Mouse (Mus musculus) brain, adult 2 months (tissue): ENCODE results near the gene Marco.
A peak's percentile ranks its signal among the peaks of the same experiment; 100 is the strongest.

Source experiments
- DNase-seq: peaks from one replicate; pipeline ENCODE4 v3.0.0; 2011; ENCODE audit warnings: low read depth, low spot score

Marco gene

DNA sequence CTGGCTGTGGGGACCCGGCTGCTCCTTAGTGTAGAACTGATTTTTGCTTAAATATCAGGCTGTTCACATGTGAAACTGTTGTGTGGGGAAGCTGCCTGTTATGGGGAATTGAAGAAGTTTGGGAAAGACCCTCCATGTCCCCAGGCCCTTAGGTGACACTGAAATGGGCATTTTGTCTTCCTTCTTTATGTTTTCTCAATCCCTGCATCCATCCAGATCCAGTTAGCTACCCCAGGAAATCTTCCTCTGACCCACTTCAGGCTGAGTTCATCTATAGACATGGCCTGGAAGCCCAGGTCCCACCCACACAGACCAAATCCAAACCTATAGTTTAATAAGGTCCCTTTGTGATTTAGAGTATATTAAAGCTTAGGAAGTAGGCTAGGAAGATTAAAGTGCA lies at the start of gene Marco:
Gene Marco, minus strand, starts transcription at position 101 of the 400 bp plus-strand sequence.
- no peak for DNase-seq

DNA sequence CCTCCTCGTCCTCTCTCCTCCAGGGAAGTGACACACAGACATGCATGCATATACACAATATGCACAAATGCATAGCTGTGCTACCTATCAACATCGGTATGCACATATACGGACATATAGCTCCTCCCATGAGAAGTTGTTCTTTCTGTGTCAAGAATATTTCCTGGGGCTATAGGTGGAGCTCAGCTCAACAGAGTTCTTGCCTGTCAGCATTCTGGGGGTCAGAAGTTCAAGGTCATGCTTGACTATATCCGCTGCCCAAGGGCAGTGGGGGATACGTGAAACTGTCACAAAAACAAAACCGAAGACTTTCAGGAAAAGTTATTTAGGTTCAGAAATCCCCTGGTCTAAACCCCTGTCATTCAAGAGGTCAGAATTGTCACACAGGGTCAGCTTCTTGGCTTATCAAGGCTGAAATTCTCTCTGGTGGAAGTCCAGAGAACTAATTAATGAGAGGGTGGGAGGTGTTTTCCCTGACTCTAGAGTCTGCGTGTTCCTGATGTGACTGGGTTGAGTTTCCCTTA lies 34.7 kb upstream of the Marco start:
- no peak for DNase-seq

DNA sequence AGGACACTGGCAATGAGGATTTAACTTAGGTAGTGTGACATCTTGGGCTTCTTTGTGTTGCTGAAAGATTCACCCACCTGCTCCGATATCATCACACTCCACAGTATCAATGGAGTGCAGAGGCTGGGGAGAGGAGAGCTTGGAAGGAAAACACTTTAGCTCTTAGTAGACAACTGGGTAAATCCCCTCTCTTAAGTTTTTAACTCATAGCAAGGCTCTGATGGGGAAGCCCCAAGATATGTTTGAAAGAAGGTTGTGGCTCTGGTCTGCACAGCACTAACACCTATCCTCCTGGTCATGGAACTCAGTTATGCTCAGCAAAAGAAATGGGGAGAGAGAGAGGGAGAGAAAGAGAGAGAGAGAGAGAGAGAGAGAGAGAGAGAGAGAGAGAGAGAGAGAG lies 32.2 kb upstream of the Marco start:
- no peak for DNase-seq

DNA sequence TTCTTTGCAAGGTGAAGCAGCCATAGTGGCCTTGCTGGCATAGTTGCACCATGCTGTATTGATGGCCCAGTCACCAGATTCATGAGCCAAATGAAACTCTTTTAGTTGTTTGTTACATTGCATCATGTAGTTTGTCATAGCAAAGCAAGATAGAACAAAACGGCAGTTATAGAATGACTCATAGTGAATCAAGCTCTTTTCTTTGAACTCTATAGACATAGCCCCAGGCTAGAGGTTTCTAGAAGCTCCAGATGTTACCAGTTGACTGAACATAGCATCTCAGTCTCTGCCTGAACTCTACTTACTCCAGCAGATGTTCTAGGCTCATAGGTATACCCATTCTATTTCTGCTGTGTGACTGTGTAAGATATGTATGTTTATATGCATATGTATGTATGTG lies 31.1 kb upstream of the Marco start:
- no peak for DNase-seq

DNA sequence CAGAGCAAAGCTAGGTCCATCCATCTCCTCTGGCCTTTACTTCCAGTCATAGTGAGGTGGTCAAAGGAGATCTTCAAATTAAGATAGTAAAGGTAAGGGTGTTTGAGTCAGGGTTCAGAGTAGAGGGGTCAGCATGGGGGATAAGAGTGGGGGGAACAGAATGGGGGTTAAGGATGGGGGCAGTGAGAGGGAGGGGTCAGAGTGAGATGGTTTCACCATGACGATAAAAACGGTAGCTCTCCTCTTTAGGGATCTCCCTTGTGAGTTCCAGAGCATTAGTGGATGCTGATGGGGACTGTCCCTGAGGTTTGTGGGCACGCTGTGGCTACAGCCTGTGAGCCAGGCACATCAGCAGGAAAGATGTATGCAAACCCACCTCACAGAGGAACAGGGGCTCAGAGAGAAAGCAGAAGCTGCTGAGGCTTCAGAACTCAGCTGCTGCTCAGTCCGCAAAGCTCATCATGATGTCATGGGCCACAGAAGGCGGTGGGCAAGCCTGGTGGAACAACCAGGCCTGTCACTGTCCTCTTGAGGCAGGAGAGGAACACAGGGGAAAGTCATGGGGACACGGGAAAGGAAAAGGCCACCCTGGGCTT lies 27.6 kb upstream of the Marco start:
- no peak for DNase-seq

DNA sequence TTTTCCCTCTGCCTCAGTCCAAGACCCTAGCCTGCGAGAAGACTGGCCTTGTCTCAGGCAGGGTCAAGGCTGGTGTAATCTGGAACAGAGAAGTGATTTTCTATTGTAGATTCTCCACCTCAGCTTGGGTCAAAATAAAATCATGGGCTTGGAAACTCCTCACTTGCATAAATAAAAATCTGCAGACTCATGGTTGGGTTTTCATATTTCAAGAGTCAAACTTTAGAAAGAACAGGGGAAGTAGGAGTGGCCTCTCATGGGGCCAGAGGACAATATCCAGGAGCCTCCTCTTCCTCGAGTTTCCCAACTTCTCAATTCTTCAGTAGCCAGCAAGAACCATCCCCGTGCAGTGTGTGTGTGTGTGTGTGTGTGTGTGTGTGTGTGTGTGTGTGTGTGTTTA lies 26.9 kb upstream of the Marco start:
- no peak for DNase-seq

DNA sequence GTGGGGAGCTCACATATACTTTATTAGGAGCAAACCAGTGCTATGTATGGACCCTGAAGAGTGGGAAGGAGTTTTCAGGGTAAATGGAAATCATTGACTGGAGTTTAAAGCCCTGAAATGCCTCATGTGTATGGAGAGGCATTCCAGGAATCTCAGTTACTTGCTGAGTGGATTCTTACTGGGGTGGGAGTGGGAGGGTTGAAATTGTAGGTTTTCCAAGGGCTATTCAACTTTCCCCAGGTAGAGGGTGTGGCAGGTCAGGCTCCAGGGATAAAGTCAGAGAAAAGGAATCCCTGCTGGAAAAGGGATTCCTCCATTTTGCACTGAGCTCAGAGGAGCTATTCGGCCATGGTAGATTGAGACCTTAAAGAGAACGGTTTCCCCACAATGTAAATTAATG lies 25.1 kb upstream of the Marco start:
- no peak for DNase-seq

DNA sequence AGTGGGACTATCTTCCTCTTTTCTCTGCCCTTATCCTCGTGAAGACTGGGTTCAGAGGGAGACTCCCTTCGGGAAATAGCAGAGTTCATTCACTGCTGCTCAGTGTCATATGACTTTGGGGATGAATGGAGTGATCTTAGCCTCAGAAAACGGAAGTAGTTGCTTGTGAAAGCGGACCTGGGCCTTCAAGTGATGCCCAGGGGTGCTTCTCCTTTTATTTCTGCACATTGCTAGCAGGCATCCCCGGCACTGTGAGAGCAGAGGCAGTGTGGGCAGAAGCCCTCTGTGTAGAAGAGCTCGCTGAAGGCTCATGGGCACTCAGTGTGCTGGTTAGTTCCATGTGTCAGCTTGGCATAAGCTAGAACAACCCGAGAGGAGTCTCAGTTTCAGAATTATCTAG lies 12.8 kb upstream of the Marco start:
- DNase-seq = peak; percentile 4

DNA sequence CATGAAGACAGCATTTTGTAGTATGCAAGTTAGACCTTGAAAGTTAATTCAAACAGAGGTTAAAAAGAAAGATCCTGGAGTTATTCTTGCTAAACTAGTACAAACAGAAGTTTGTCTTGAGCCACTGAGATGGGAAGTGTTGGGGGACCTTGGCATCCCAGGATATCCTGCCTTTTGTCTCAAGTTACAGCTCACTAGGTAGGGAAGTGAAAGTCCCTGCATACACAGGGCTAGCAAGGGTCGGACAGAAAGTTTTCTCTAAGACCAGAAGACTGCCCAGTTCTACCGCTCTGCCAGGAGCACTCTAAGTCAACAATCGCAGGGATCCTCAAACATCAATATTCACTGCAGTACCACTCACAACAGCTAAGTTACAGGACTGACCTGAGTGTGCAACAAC lies 5.5 kb upstream of the Marco start:
- DNase-seq = no peak

DNA sequence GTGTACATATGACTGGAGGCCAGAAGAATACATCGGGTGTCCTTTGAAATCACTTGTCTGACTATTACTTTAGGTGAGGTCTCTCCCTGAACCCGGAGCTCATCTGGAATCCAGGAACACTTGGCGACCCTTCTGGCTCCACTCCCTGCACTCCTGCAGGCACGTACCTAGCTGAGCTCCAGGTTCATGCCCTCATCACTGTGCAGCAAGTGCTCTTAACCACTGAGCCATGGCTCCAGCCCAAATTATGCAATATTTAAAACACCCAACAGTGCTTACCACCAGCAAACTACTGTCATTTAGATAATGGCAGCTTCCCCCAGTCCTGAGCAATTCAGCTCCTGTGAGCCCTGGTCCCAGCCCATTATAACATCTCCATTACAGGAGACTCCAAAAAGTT lies 4.2 kb upstream of the Marco start:
- DNase-seq = no peak

DNA sequence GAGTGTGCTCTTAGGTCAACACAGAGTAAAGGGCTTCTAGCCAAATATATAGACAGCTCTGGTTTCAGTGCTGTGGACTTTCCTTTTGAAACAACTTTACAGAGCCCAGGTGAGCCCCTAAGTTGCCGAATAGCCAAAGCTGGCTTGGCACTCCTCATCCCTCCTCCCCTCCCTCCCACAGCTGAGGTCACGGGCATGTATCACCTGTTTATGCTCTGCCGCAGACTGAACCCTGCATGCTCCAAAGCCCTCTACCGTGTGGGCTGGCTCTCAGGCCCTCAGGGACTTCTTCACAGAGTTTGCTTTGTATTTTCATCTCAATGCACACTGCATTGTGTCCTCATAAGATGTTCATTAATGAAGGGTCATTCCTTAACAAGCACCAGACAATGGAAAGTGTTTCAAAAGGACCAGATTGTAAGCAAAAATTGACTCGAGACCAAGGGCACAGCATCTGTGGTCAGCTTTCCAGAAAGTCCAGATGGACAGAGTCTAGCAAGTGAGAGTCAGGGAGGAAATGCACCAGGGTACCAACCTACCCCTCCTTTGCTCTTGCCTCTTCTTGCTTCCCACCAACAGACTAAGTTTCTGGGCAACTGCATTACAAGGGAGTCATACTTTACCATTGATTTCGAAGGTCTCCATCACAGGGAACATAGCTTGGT lies 646 bp downstream of the Marco start:
- DNase-seq = no peak

DNA sequence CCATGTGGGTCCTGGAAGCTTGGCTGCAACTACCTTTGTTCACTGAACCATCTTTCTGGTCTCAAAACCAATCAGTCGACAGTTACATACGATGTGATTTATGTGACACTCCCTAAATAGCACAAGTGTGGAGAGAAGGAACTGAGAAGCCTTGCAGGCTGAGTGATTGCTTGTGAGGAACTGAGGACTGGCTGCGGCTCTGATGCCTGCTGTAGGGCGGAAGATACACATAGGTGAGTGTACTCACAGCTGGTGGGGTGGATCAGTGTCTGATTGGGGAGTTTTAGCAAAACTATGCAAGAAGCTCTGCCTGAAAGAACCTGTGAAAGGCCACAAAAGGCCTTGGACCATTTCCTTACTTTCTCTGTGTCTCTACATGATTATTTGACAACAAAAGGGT lies 3.3 kb downstream of the Marco start:
- DNase-seq = no peak

DNA sequence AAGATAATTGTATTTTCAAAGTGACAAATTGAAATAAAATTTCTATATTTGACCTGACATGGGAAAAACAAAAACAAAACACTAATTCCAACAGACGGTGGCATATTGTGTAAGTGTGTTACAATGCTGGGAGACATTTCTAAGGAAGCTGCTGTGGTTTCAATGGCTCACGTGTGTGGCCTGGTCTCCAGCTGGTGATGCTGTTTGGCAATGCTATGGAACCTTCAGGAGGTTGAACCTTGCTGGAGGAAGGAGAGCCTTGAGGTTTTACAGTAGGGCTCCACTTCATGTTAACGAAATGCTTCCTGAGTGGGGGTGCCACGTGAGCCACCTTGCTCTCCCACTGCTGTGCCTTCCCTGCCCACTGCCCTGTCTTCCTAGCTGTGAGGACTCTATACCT lies 6.8 kb downstream of the Marco start:
- no peak for DNase-seq

DNA sequence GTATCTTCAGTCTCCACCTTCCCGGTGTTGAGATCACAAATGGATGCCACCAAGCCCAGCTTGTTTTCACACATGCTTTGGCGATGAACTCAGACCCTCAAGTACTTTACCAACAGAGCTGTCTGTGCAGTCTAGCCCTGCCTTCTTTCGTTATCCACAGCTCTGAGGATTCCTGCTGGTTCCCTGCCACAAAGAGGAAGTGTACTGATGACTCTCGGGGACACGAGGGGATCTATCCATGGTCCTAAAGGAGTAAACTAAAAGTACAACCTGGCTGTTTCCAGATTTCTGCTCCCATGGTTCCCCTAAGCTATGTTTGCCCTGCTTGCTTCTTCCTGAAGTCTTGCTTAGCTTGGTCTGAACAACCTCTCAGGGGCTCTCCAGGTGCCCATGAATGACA lies 23.9 kb downstream of the Marco start:
- no peak for DNase-seq

DNA sequence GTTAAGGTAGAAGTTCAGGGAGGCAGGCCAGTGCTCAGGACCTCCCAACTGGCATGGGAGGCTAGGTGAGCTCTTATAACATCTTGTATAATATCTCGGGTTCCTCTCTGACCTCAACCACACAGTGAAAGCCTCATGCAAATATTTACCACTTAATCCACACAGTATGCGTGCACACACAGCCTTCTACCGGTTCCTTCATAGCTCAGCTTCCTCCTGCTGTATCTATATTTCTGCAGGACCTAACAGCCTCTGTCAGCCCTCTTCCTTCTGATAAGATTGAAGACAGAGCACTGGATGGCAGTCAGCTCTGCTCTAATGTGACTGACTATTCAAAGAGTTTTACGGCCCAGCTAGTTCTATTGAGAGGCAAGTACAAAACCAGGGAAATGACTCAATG lies 30.0 kb downstream of the Marco start:
- no peak for DNase-seq

DNA sequence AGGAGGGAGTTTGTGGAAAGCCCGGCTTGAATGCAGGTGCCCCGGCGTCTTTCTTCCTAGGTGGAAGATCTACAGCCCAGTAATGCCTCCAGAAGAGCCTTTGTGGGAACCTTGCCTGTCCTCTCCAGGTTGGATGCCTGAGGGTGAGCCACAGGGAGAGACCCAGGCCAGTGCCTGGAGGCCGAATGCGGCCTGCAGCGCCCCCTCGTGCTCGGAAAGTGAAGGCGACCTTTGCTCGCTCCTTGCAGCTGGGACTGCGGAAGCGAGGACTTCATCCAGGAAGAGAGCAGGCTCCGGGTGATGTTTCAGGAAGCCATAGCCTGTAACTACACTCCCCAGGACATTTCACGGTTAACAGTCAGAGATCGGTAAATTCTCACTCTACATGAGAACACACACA lies 35.9 kb downstream of the Marco start:
- peak; percentile 22 for DNase-seq

DNA sequence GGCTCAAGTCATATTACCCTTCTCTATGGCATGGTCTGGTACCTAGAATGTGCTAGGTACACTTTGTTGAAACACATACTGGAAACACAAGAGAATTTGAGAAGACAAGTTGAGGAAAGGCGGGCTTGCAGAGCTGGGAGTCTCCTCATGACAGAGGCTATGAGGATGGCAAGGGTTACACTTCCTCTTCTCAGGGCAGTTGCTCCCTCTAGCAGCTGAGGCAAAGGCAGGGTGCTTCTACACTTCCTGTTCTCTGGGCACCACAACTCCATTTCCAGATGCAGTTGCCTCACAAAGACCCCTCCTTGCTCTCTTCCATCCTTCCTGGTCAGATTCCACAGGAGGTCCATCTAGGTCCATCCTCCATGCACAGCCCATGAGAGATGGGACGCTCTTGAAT lies 37.5 kb downstream of the Marco start:
- peak; percentile 8 for DNase-seq

DNA sequence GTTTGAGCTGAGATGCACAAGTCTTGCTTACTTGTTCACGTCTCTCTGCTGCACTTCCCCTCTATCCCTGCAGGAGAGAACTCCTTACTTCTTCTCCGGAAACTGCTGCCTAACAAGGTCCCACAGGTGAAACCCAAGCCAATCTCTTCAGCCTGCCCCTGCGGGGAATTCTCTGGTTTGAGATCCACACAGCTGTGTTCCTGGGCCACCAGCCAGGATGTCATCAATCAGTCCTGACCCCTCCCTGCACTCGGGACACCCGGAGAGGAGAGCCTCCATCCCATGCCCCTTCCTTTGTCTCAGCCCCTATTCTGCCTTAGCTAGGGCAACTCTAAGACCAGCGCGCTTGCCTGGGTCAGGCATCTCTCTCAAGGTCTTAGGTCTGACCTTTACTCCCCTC lies 38.1 kb downstream of the Marco start:
- DNase-seq = no peak

DNA sequence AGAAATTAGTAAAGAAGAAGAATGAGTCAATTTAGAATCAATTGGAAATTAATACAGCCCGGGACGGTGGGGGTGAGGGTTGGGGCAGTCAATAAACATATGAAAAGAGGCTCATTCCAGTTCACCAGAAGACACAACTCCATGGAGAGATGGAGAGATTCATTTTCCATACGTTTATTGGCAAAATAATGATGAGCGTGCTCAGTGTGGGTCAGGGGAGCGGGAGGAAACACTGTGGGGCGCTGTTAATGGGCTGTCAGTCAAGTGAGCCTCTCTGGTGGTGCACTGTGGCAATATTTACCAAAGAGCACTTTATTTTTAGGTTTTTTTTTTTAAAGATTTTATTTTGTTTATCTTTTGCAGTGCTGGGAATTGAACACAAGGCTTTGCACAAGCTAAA lies 45.8 kb downstream of the Marco start:
- no peak for DNase-seq

DNA sequence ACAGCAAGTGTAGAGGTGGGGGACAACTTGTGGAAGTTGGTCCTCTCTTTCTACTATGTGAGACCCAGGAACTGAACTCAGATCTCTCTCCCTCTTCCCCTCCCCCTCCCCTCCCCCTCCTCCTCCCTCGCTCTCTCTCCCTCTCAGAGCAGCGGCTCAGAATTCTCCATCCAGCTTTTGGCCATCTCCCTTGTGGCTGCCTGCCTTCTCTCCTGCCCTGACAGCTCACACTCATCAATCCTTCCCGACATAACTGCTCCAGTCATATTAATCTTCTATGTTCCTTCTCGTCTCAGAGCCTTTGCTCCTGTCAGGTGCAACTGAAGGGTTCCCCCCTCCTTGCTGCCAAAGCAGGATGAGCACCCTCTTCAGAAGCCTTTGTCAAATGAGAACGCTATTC lies 46.3 kb downstream of the Marco start:
- DNase-seq = no peak

DNA sequence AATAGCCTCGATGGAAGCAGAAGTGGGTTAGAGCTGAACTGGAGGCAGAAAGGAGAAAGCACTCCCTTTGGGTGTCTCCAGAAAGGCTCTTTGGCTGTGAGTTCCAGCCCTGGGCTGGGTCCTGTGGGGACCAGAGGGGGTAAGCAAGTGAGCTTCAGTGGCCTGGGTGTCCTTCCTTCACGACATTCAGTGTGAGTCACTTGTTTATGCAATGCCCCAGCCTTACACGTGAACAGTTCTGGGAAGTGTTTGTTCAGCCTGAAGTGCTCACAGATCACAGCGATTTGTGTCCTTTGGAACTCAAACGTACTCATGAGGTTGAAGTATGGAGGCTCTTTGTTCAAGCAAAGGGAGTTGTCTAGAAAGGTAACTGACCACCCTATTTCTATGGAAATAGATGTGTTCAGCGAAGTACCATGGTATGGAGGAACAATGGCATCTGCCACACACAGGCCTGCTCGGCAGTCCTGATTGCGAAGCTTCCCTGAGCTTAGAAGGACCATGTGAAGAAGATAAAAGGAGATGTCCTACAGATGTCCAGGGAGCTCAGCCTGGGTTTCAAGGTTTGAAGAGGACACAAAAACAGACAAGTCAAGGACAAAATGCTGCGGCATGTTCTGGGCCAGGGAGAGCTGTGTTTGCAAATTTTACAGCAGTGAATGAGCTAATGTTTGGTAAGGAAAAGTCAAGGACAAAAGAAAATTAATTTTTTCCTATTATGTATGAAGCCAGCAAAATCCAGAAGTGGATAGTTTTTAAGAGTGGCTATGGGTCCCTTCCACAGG lies 53.1 kb downstream of the Marco start:
- no peak for DNase-seq

DNA sequence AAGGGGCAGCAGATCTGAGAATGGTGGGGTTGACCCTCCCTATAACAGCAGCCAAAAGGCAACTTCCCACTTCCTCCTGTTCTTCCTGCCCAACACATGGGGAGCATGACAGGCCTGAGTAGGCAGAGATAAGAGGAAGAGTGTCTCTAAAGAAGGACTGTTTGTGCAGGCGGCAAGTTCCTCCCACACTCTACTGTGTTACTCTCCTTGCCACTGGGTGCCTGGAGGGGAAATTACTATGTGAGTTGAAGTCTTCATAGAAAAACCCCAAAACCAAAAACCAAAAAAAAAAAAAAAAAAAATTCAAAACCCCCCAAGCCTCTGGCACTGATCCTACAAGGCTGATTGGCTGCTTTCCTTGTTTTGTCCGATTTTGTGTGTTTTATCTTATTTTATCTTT lies 55.2 kb downstream of the Marco start:
- DNase-seq = peak; percentile 39

DNA sequence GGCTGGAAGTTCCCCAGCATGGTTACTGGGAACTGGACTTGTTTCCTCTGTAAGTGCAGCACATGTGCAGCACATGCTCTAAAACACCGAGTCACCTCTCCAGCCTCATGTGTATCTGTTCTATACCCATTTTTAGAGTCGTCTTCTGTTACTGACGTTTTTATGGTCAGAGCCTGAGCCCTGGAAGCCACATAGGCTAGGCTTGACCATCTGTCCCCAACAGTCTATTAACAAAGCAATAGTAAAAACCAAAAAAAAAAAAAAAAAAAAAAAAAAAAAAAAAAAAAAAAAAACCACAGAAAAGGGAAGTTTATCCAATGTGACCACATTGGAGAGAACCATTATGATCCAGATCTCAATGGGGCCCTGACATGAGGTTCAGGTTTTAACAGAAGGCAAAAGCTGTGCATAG lies 61.6 kb downstream of the Marco start:
- no peak for DNase-seq
